Mouse (Mus musculus) liver, postnatal 0 days (tissue): ENCODE data around the gene Btbd9.

Source experiments
- CTCF ChIP-seq: sonication (generic); IDR thresholded peaks from 2 replicates; pipeline ENCODE4 v1.5.1; 2016; ENCODE audit warnings: antibody characterized with exemption, low read depth
- EP300 ChIP-seq: IDR thresholded peaks from 2 replicates; pipeline ENCODE4 v1.6.1; 2016; ENCODE audit warnings: antibody characterized with exemption, low read depth, mild to moderate bottlenecking

DNA sequence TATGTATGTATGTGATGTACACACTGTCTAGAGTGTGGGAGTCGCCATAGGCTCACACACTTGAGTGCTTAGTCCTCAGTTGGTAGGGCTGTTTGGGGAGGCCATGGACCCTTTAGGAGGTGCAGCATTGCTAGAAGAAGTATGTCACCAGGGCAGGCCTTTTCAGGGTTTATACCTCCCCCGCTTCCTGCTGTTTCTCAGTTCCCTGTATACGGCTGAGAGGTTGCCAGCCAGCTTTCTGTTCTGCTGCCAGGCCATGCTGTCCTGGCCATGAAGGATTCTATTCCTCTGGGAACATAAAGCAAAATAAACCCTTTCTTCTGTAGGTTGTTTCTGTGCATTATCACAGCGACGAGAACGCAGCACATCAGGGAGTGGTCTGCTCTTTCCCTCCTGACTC is 316.4 kb downstream of the Btbd9 start:
- TF ChIP-seq EP300 (no peak), CTCF (no peak)
